Mouse (Mus musculus) MEL (cell line): ENCODE results near the gene Itga8. TPM values are rescaled to one million over a fixed set of nuclear protein-coding genes. Genes with fewer than 3 reads are reported as not detected.

Experiments
- DNase-seq: peaks from one replicate; pipeline ENCODE4 v3.0.0; 2011; ENCODE audit warnings: low read depth, low spot score
- H3K27ac ChIP-seq: 2 replicates; pipeline ENCODE4 v1.5.1; 2012; ENCODE audit warnings: low read depth, mild to moderate bottlenecking, control low read depth, low read length, moderate library complexity; ENCODE audit not compliant: control insufficient read depth
- H3K27me3 ChIP-seq, 2 experiments: fragments of 150-350 bp in 1 of 2; sonication (generic) in 1 of 2; 2 replicates each; pipeline ENCODE4 v1.6.1; 2012; ENCODE audit warnings: low read length in 2 of 2, mild to moderate bottlenecking in 2 of 2, improper control_type of control experiment in 1 of 2, moderate library complexity in 1 of 2; ENCODE audit not compliant: insufficient read depth in 2 of 2, control insufficient read depth in 1 of 2
- H3K36me3 ChIP-seq, 2 experiments: 2 replicates each; pipeline ENCODE4 v1.6.1; 2012 to 2014; ENCODE audit warnings: low read length in 2 of 2, improper control_type of control experiment in 1 of 2, inconsistent platforms in 1 of 2, mild to moderate bottlenecking in 1 of 2; ENCODE audit not compliant: insufficient read depth in 2 of 2, control insufficient read depth in 1 of 2
- H3K4me1 ChIP-seq, 2 experiments: fragments of 150-350 bp in 1 of 2; sonication (generic) in 1 of 2; 2 replicates each; pipeline ENCODE4 v1.6.1; 2012; ENCODE audit warnings: low read length in 2 of 2, improper control_type of control experiment in 1 of 2, mild to moderate bottlenecking in 1 of 2; ENCODE audit not compliant: insufficient read depth in 2 of 2, control insufficient read depth in 1 of 2
- H3K4me3 ChIP-seq, 2 experiments: fragments of 150-350 bp in 1 of 2; sonication (generic) in 1 of 2; 2 replicates each; pipeline ENCODE4 v1.5.1; 2012; ENCODE audit warnings: low read depth in 2 of 2, low read length in 2 of 2, mild to moderate bottlenecking in 2 of 2, moderate library complexity in 2 of 2, control low read depth in 1 of 2, improper control_type of control experiment in 1 of 2; ENCODE audit not compliant: control insufficient read depth in 1 of 2, insufficient read depth in 1 of 2
- H3K79me2 ChIP-seq: 2 replicates; pipeline ENCODE4 v1.6.1; 2012; ENCODE audit warnings: mild to moderate bottlenecking, low read length, moderate library complexity; ENCODE audit not compliant: control insufficient read depth, poor library complexity, insufficient read depth
- H3K9ac ChIP-seq: 2 replicates; pipeline ENCODE4 v1.6.1; 2012; ENCODE audit warnings: low read depth, mild to moderate bottlenecking, control low read depth, low read length, moderate library complexity; ENCODE audit not compliant: control insufficient read depth, poor library complexity, severe bottlenecking
- H3K9me3 ChIP-seq: fragments of 150-350 bp; sonication (generic); replicated peaks from 2 replicates; pipeline ENCODE4 v1.6.1; 2012; ENCODE audit warnings: mild to moderate bottlenecking, low read length, improper control_type of control experiment, moderate library complexity; ENCODE audit not compliant: insufficient read depth
- BHLHE40 ChIP-seq: IDR thresholded peaks from 2 replicates; pipeline ENCODE4 v1.6.1; 2012; ENCODE audit warnings: low read depth, mild to moderate bottlenecking, inconsistent platforms, low read length, improper control_type of control experiment, borderline replicate concordance
- CHD1 ChIP-seq: IDR thresholded peaks from 2 replicates; pipeline ENCODE4 v1.6.1; 2012; ENCODE audit warnings: low read depth, mild to moderate bottlenecking, inconsistent platforms, low read length, improper control_type of control experiment
- ETS1 ChIP-seq: IDR thresholded peaks from 2 replicates; pipeline ENCODE4 v1.6.1; 2012; ENCODE audit warnings: low read depth, mild to moderate bottlenecking, inconsistent platforms, low read length, improper control_type of control experiment, moderate library complexity
- GABPA ChIP-seq: IDR thresholded peaks from 2 replicates; pipeline ENCODE4 v1.6.1; 2012; ENCODE audit warnings: low read depth, mild to moderate bottlenecking, inconsistent platforms, low read length, improper control_type of control experiment, moderate library complexity
- GATA1 ChIP-seq: IDR thresholded peaks from 2 replicates; pipeline ENCODE4 v1.6.1; 2011; ENCODE audit warnings: low read depth, low read length, improper control_type of control experiment
- HCFC1 ChIP-seq: IDR thresholded peaks from 2 replicates; pipeline ENCODE4 v1.6.1; 2012; ENCODE audit warnings: low read depth, mild to moderate bottlenecking, inconsistent platforms, low read length, improper control_type of control experiment, moderate library complexity
- JUND ChIP-seq: IDR thresholded peaks from 2 replicates; pipeline ENCODE4 v1.6.1; 2011; ENCODE audit warnings: low read depth, mild to moderate bottlenecking, improper control_type of control experiment, low read length
- KAT2A ChIP-seq: conservative IDR thresholded peaks from 2 replicates; pipeline ENCODE4 v1.6.1; 2012; ENCODE audit warnings: low read depth, low read length, improper control_type of control experiment, inconsistent platforms
- MAX ChIP-seq: IDR thresholded peaks from 2 replicates; pipeline ENCODE4 v1.6.1; 2011; ENCODE audit warnings: low read length, improper control_type of control experiment
- MAZ ChIP-seq: IDR thresholded peaks from 2 replicates; pipeline ENCODE4 v1.6.1; 2012; ENCODE audit warnings: low read depth, mild to moderate bottlenecking, inconsistent platforms, low read length, improper control_type of control experiment
- MYB ChIP-seq: IDR thresholded peaks from 2 replicates; pipeline ENCODE4 v1.6.1; 2011; ENCODE audit warnings: mild to moderate bottlenecking, low read depth, low read length, improper control_type of control experiment
- NRF1 ChIP-seq: IDR thresholded peaks from 2 replicates; pipeline ENCODE4 v1.6.1; 2014; ENCODE audit warnings: low read depth, mild to moderate bottlenecking, inconsistent platforms, low read length, improper control_type of control experiment, moderate library complexity; ENCODE audit not compliant: poor library complexity, insufficient read depth, severe bottlenecking
- POLR2AphosphoS2 ChIP-seq: IDR thresholded peaks from 2 replicates; pipeline ENCODE4 v1.6.1; 2011; ENCODE audit warnings: low read length, improper control_type of control experiment
- POLR2AphosphoS5 ChIP-seq: IDR thresholded peaks from 2 replicates; pipeline ENCODE4 v1.6.1; 2012; ENCODE audit warnings: low read depth, borderline replicate concordance, mild to moderate bottlenecking, inconsistent platforms, low read length, moderate library complexity, mixed read lengths
- SIN3A ChIP-seq: IDR thresholded peaks from 2 replicates; pipeline ENCODE4 v1.6.1; 2012; ENCODE audit warnings: low read length, improper control_type of control experiment, inconsistent platforms
- TBP ChIP-seq: IDR thresholded peaks from 2 replicates; pipeline ENCODE4 v1.8.0; 2011; ENCODE audit warnings: low read depth, low read length, improper control_type of control experiment
- UBTF ChIP-seq: IDR thresholded peaks from 2 replicates; pipeline ENCODE4 v1.6.1; 2012; ENCODE audit warnings: low read depth, mild to moderate bottlenecking, inconsistent platforms, low read length, improper control_type of control experiment, moderate library complexity, borderline replicate concordance; ENCODE audit not compliant: insufficient read depth
- USF1 ChIP-seq: IDR thresholded peaks from 2 replicates; pipeline ENCODE4 v1.6.1; 2014; ENCODE audit warnings: low read depth, mild to moderate bottlenecking, inconsistent platforms, low read length, improper control_type of control experiment, moderate library complexity
- USF2 ChIP-seq, 2 experiments: IDR thresholded peaks; 2 replicates each; pipeline ENCODE4 v1.6.1; 2011 to 2012; ENCODE audit warnings: improper control_type of control experiment in 2 of 2, low read length in 2 of 2, borderline replicate concordance in 1 of 2, inconsistent platforms in 1 of 2, low read depth in 1 of 2, mild to moderate bottlenecking in 1 of 2; ENCODE audit not compliant: insufficient read depth in 1 of 2
- ZC3H11A ChIP-seq: IDR thresholded peaks from 2 replicates; pipeline ENCODE4 v1.6.1; 2012; ENCODE audit warnings: low read depth, mild to moderate bottlenecking, inconsistent platforms, low read length, improper control_type of control experiment
- ZKSCAN1 ChIP-seq: IDR thresholded peaks from 2 replicates; pipeline ENCODE4 v1.6.1; 2012; ENCODE audit warnings: low read depth, mild to moderate bottlenecking, inconsistent platforms, low read length, improper control_type of control experiment, moderate library complexity
- polyA plus RNA-seq, 2 experiments: library from polyadenylated mRNA; stranded (reverse) in 1 of 2; unstranded in 1 of 2; fragments of >175 nt in 1 of 2; fragments of >200 nt in 1 of 2; gene quantifications; 2 replicates each; pipeline versions ENCODE4 v1.2.1 to v1.2.4; 2012; ENCODE audit warnings: low replicate concordance in 2 of 2, low read depth in 1 of 2; ENCODE audit not compliant: insufficient read length in 2 of 2, insufficient read depth in 1 of 2, missing spikeins in 1 of 2
- total RNA-seq: library from RNA; depleted of rRNA; stranded (reverse); fragments of 300-350 nt; gene quantifications from 2 replicates; pipeline ENCODE4 v1.2.3, GENCODE M21; 2012

The Itga8 gene
- total and polyA plus RNA-seq, 3 experiments, result not detected

DNA sequence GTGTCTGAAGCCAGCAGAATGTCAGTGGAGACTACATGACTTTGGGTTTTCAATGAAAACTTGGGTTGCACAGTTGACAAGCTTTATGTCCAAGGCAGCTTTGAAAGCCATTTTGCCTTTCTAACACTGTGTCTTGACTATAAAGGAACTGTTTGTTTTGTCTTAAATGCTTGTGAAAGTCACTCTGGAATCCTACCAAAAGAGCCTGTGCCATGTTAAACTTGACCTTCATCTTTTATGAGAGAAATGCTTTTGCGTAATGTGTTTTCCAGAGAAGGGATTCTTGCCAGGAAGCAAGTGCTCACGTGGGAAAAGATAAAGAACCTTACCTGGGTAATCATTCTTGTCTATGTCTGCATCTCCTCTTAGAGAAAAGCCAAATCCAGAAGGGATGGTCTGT is 72.0 kb downstream of the Itga8 start:
- no peaks in the 10 kb centered on the region for H3K79me2 ChIP-seq
- H3K27me3 ChIP-seq, result no peaks in the 10 kb centered on the region; a peak in 1 of 4 replicates
- no peaks in the 10 kb centered on the region for H3K36me3 ChIP-seq
- no peaks in the 10 kb centered on the region; a peak in 1 of 4 replicates for H3K4me1 ChIP-seq
- TF ChIP-seq BHLHE40 (no peak), NRF1 (no peak), ETS1 (no peak), ZKSCAN1 (no peak), POLR2AphosphoS2 (no peak), MYB (no peak), GATA1 (no peak), KAT2A (no peak)
- no peak overlapping the region for H3K4me3 ChIP-seq
- no peak for DNase-seq
- no peak overlapping the region for H3K9ac ChIP-seq
- H3K27ac ChIP-seq, result no peak overlapping the region
- no peaks in the 10 kb centered on the region for H3K9me3 ChIP-seq

DNA sequence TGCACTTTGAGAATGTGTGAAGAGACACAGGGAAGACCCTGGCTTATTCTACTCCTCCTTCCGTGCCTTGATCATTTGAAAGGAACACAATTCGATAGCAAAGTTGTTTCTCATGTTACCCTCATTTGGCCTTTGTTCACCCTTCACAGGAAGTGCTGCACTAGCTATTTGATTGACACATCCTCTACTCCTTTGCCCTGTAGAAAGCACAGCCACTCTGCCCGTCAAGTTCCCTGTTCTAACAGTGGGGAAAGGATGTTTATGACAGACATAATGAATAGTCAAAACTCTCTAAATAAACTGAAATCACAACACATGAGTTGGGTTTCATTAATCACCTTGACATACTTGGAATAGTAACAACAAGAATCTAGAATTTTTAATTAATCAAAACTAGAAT is 73.4 kb downstream of the Itga8 start:
- TF ChIP-seq HCFC1, result no peak
- TF ChIP-seq GABPA, result no peak
- no peak for TF ChIP-seq GATA1
- TF ChIP-seq NRF1, result no peak
- TF ChIP-seq MAX, result no peak
- TF ChIP-seq SIN3A, result no peak
- no peak for TF ChIP-seq TBP
- no peak for TF ChIP-seq UBTF
- TF ChIP-seq JUND, result no peak
- TF ChIP-seq KAT2A, result no peak
- TF ChIP-seq POLR2AphosphoS5, result no peak
- no peak for TF ChIP-seq USF1
- no peak for TF ChIP-seq USF2 (IDR thresholded peaks at IDR 0.05; ENCODE audit: borderline replicate concordance in 1 of 2, insufficient read depth in 1 of 2, low read depth in 1 of 2, low read length in 2 of 2)
- TF ChIP-seq CHD1, result no peak
- TF ChIP-seq MAZ, result no peak
- no peak for TF ChIP-seq ZC3H11A
- no peaks in the 10 kb centered on the region for H3K36me3 ChIP-seq
- H3K79me2 ChIP-seq, result no peaks in the 10 kb centered on the region
- H3K9me3 ChIP-seq, result no peaks in the 10 kb centered on the region
- H3K9ac ChIP-seq, result no peak overlapping the region
- no peaks in the 10 kb centered on the region; a peak in 1 of 4 replicates for H3K4me1 ChIP-seq
- H3K4me3 ChIP-seq, result no peak overlapping the region
- DNase-seq, result no peak
- no peaks in the 10 kb centered on the region for H3K27me3 ChIP-seq
- H3K27ac ChIP-seq, result no peak overlapping the region
